Mouse (Mus musculus) stomach, postnatal 0 days (tissue): ENCODE data around the gene Hivep1.

ENCODE experiments used
- CTCF ChIP-seq: IDR thresholded peaks from 2 replicates; pipeline ENCODE4 v1.5.1; 2016; ENCODE audit warnings: antibody characterized with exemption, low read depth, mild to moderate bottlenecking, moderate library complexity
- EP300 ChIP-seq: optimal IDR thresholded peaks from 2 replicates; pipeline ENCODE3; 2016; ENCODE audit warnings: antibody characterized with exemption

DNA sequence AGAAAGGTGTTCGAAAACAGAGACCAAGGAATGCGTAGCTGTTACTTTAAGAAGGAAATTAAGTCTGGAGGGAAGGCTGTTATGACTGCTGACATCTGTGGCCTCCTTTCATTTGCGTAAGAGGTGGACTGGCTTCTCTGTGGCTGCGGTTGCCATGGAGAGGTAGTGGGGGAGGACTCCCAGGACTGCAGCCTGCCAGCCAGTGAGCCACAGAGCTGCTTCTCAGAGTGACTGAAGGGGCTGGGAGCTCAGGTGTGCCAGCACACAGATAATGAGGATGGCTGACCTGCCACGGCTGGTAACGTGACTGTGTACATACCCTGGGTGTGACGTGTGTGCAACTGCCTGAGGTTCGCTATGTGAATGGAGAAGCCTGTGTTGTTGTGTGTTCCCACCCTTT, 51.2 kb downstream of the Hivep1 start:
- TF ChIP-seq CTCF (no peak), EP300 (no peak)
